Mouse (Mus musculus) spleen, postnatal 10 days (tissue): Measurements from ENCODE around the gene Exph5.

Source experiments
- DNase-seq, 2 experiments: peaks; one replicate each; pipeline ENCODE4 v3.0.0; 2021 to 2022; ENCODE audit warnings: low spot score in 2 of 2

Gene Exph5

GRCm38 (mm10) chr9:53320894-53321650, 19.6 kb downstream of the Exph5 start:
- no peak for DNase-seq

DNA sequence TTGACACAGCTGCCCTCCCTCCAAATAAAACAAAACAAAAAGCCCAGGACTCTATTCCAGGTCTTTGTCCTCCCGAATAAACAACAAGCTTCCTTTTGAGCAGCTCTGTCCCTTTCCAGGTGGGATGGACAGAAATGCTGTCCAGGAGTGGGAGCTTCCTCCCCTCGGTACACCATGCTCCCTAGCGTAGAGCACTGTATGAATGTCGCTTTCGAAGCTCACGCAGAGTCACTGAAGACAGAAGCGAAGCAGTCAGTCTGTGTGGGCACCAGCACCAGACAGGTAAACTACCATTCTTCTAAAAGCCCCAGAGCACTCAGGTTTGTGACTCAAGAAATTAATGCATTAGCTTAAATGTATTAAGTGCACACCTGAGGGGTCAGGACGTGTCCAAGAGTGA, 20.2 kb downstream of the Exph5 start:
- DNase-seq, result no peak

DNA sequence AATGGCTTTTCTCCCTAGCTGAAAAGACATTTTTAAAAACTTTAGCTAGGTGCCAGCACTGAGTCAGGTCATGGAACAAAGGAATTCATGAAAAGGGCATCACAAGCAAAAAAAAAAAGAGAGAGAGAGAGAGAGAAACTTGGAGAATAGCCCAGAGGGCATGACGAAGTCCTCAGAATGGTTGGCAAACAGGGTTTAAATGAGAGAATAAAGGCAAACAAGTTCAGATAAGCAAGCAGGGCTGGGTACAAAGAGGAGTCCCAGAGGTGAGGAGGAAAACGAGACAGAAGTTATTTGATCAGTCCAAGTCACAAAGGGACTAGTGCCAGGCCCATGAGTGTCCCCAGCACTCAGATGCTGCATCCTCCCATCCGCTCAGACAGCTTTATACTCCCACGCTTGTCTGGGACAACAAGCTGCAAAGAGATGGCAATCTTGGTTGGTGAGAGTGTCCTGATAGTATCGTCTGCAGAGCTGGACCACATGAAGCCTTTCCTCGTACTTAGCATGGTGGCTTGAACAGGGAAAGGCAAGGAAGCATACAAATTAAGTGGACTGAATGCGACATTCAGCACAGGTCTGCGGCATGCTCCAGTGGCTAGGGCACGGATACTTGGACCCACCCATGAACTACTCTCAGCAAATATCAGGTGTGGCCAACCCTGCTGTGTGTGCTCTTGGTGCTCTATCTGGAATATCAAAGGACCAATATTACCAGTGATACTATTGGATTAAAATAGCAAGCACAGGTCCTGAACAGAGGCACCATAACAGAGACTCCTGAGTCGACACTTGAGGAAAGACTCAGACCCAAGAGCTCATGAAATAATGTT, 22.2 kb downstream of the Exph5 start:
- DNase-seq, result no peak

DNA sequence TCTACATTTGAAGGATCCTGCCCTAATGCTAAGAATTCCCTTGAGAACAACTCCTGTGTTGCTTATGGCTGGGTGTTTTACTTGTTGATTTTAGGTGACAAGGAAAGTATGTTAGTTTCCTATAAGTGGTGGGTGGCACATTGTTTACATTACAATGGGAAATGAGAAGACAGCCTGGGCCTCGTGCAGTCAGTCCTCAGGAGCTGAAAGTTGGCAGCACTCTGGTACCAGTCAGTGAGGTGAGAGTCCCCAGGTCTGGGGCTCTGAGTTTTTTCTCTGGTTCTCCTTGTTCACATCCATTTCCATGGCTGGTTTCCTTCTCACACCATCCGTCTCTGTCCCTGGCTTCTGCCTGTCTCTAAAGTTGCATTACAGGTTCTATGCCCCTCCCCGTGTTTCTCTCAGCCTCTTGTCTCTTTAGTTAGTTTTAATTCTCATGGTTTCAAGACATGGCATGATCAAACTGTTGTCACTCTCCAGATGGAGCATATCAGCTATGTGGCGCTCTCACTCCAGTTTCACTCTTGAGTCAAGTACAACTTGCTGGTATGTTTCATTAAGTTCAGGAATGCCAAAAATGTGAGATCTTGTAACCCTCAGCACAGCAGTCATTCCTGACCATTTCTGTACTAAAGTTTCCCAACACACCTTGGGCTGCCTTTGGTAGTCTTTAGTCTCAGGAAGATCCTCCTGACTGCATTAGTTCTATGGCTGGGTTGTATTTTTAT, 24.1 kb downstream of the Exph5 start:
- no peak for DNase-seq

GRCm38 (mm10) chr9:53328203-53328602, 26.7 kb downstream of the Exph5 start:
- DNase-seq, result no peak

DNA sequence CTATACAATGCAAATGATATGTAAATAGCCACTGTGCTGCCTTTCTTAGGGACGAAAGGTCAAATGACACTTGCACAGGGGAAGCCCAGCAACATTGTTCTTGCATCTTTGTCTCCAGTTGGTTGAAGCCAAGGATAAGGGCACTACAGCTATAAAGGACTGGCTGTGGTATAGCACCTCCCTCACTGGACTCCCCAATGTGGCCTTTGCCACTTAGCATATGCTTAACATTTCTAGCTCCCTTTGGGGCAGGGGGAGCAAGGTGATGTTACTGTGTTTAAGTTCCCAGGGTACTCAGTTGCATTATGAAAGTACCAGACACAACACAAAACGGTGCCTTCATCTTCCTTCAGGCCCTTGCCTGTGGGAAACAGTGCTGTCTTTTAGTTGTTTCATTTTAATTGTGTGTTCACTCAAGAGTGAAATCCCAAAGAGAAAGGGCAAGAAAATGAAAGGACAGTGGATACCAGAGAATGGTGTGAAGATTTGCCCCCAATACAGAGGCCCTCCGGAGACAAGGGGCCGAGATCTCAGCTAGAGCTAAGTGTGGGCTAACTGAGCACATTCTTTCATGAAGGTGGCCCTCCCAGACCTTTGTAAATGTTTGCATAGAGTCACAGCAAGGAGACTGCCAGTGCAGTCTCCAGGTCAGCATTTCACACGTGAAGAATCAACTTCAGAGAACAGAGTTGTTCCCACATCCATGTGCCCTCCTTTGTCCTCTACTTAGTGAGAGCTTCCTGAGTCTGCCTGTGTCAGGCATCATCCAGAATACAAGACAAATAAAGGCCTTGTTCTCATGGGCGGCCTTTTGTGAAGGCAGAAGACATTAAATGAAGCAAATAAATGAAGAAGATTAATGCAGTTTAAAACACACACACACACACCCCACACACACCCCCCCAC, 28.1 kb downstream of the Exph5 start:
- no peak for DNase-seq

DNA sequence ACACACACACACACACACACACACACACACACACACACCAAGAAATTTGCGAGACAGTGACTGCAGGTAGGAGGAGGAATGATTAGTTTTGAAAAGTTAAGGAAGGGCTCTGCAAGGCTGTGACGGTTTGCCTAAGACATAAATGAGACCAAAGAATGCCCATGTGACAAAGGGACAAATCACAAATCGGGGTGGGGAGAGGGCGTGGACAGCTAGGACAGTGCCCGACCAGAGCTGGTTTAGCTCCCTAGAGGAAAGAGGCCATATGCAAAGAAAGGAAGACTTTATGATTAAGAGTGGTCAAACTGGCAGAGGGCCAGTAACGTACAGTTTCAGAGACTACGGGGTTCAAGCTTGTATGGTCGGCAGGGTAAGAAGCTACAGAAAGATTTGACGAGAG, 28.8 kb downstream of the Exph5 start:
- no peak for DNase-seq

DNA sequence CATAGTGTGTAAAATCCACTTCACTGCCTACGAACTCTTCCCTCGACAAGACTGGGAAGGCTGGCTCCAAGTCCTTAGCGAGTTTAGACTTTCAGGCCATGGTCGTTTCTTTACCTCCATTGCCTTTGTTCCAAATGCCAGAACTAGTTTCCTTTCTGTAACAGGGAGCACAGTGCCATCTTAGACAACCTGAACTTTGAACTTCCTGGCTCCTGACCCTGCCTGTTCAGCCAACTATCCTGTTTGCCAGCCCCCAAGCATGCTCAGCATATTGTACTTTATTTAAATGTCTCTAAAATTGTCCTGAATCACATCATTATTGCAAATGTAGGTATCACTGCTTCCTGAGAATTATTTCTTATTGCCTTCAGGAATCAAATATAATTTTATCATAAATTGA, 32.0 kb downstream of the Exph5 start:
- DNase-seq, result no peak

DNA sequence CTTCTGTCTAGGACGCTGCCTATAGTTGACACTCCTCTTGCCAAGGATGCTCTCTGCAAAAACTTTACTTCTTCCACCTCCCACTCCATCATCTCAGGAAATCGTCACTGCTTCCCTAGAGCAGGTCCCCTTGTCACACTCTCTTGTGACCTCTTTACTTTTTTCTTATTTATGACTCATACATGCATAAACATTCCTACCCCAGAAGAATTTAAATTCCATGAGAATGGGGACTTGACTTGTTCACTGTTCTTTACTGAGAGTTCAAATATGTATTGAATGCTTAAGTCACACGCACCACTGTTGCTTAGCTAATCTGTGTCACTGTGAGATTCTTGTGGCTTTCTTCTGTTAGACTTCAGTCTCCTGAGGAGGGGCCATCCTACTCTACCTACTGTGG, 33.7 kb downstream of the Exph5 start:
- no peak for DNase-seq

GRCm38 (mm10) chr9:53339603-53340002, 38.1 kb downstream of the Exph5 start:
- no peak for DNase-seq

DNA sequence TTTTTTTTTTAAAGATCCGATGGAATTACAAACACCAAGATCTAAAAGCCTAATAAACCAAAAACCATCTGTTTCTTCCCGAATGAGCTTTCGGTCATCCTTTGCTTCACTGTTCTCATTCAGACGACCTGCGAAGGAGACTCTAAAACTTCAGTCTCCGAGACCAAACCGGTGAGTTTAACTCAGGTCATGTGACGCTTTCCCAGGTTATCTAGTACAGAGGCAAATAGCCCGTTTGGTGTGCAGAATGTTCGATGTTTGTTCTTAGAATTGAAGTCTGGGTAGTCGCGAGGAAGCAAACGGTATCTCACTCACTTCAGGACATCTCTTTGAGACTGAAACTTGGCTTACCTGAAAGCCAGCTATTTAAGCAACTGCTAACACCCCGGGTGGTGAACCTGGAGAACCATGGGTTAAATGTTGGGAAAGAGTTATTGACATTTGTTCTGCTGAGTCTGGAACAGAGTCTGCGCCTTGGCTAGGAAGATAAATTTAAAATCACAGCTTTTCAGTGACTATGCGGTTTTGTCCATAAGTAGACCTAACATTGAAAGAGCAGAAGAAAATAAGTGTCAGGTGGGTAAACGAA, 39.0 kb downstream of the Exph5 start:
- no peak for DNase-seq

GRCm38 (mm10) chr9:53340969-53341368, 39.5 kb downstream of the Exph5 start:
- DNase-seq, result no peak

- DNase-seq, result no peak
Observed at GRCm38 (mm10) chr9:53341981-53342380, 40.5 kb downstream of the Exph5 start.

- no peak for DNase-seq
Observed at GRCm38 (mm10) chr9:53344646-53345432, 43.4 kb downstream of the Exph5 start.

DNA sequence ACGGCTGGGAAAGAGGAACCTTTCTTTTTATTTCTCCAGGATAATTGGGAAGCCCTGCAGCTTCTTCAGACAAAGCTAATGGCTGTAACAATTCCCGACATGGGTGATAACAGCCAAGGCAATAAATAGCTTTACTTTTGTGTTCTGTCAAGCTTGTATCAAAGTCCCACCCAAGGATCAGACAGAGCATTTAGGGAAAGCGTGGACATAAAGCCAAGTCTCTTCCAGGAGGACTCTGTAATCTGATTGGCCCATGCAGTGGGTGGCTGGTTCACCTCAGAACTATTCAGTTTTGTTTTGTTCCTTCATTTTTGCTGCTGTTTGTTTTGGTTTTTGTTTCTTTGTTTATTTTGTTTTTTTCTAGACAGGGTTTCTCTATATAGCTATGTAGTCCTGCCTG, 44.3 kb downstream of the Exph5 start:
- DNase-seq, result no peak

GRCm38 (mm10) chr9:53346402-53346801, 44.9 kb downstream of the Exph5 start:
- no peak for DNase-seq

GRCm38 (mm10) chr9:53349211-53349610, 47.7 kb downstream of the Exph5 start:
- no peak for DNase-seq

DNA sequence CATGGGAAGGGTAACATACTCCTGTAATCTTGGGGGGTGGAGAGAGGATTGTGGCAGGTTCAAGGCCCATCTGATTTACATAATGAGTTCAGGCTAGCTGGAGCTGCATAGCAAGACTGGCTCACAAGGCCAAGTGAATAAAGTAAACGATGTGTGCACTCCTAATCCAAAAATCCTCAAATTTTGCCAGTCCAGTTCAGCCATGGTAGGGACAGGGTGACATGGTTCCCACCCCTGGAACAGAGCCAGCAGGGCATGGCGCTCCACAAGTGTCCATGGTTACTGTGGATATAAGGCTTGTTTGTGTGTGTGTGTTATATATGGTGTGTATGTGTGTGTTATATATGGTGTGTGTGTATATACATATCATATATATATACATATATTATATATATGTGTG, 48.9 kb downstream of the Exph5 start:
- no peak for DNase-seq

DNA sequence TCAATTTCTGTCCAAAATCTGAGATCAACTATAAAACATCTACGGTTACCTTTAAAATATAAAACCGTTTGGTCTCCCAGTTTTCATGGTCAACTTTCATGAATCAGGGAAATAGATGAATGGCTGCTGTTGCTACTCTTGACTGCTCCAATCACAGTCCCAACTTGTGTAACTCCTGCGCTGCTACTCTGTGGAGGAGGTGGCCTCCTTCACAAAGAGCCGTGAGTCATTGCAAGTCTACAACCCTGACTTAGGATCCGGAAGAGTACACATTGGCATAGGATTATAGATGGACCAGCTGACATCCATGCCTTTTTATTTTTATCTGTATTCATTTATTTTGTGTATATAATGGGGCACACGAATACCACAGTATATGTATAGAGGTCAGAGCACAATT, 50.4 kb downstream of the Exph5 start:
- no peak for DNase-seq

DNA sequence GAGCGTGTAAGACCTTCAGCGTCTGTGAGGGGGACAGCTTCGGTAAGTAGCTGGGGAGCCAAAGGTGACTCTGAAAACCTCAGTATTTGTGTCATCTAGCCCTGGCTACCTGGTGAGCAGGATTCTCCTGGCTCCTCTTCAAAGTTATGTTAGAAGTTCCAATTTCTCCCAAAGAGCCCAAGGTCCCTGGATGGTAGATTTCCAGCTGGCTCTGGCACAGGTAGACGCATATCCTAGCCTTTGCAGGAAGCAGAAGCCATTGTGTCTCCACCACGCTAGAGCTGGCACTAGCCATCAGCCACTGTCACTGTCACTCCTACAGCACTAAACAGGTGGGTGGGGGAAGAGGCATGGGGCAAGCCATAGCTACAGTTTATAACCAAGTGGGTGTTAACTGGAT, 51.7 kb downstream of the Exph5 start:
- DNase-seq, result no peak
